Mouse (Mus musculus): ENCODE data around the gene Arih1. TPM values are rescaled to one million over a fixed set of nuclear protein-coding genes. Genes with fewer than 3 reads are reported as not detected.

The Arih1 gene
- polyA plus RNA-seq, 1 experiment from 2014 or later, result 17.7 TPM

DNA sequence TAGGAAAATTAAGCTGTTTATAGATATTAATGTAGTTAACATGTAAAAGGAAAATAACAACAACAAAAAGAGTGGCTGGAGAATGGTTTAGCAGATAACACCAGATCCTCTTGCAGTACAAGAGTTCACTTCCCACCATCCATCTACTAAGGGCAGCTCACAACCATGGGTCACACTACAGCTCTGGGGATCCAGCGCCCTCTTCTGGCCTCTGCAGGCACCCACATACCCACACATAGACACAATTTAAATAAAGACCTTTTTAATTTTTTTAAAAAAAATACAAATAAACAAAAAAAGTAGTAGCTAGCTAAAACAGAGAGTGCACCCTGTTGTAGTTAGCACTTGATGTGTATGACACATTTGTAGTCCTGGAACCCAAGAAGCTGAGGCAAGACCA lies 4.0 kb downstream of the Arih1 start:
- no peaks in the 10 kb centered on the region for H3K27me3 ChIP-seq (ENCODE audit: control insufficient read depth, insufficient read depth, low read length)
- no peak overlapping the region for H3K4me3 ChIP-seq (ENCODE audit: low read depth, low read length)
- no peak for ATAC-seq (ENCODE audit: low read depth)
- no peak overlapping the region for H3K4me2 ChIP-seq (ENCODE audit: low read depth, low read length)
- no peak overlapping the region for H3K27ac ChIP-seq (ENCODE audit: low read depth, low read length)
- peaks cover 21% of the 10 kb centered on the region for H3K4me1 ChIP-seq (ENCODE audit: control insufficient read depth, insufficient read depth, low read length)
- WGBS, result 15% methylated on average over 1 of the region's 1 CpGs
- H3K36me3 ChIP-seq (ENCODE audit: control insufficient read depth, insufficient read depth, low read length), result no peaks in the 10 kb centered on the region
- no peak overlapping the region for H3K9ac ChIP-seq (replicated peaks; ENCODE audit: low read depth, low read length)
- H3K9me3 ChIP-seq (ENCODE audit: control insufficient read depth, low read length), result no peaks in the 10 kb centered on the region

DNA sequence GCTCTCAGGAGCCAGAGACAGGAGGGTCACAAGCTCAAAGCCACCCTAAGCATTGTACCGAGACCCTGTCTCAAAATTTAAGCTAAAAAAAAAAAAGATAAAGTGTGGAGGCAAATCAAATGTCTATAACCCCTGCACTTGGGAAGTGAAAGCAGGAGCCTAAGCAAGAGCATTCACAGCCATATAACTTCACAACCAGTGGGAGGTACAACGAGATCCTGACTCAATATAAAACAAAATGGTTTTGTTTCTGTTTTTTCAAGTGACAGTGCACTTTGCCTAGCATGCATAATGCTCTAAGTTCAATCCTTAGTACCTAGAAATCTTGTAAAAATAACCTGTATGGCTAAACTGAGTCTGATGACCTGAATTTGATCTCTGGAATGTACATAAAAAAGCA lies 9.8 kb downstream of the Arih1 start:
- H3K9ac ChIP-seq (replicated peaks; ENCODE audit: low read depth, low read length), result no peak overlapping the region
- no peaks in the 10 kb centered on the region for H3K36me3 ChIP-seq (ENCODE audit: control insufficient read depth, insufficient read depth, low read length)
- H3K27me3 ChIP-seq (ENCODE audit: control insufficient read depth, insufficient read depth, low read length), result no peaks in the 10 kb centered on the region
- ATAC-seq (ENCODE audit: low read depth), result no peak
- H3K4me2 ChIP-seq (ENCODE audit: low read depth, low read length), result no peak overlapping the region
- WGBS, result 88% methylated on average over 2 of the region's 2 CpGs
- H3K27ac ChIP-seq (ENCODE audit: low read depth, low read length), result no peak overlapping the region
- H3K9me3 ChIP-seq (ENCODE audit: control insufficient read depth, low read length), result no peaks in the 10 kb centered on the region
- no peak overlapping the region for H3K4me3 ChIP-seq (ENCODE audit: low read depth, low read length)
- no peaks in the 10 kb centered on the region for H3K4me1 ChIP-seq (ENCODE audit: control insufficient read depth, insufficient read depth, low read length)

DNA sequence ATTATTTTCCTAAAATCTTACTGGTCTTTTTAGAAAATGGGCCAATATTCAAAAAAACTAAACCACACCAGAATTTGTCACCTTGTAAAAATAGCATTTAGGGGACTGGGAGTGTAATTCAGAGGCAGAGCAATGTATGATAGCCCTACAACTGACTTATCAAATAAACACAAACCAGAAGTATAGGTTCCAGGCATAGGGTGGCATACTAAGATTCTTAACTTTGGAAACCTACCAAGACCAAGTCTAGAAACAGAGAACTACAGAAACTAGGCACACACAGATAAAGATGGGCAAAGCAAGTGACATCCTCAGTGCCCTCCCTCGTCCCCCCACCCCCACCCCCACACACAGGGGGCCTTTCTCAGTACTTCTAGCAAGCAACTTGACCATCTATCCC lies 11.6 kb downstream of the Arih1 start:
- 88% methylated on average over 1 of the region's 1 CpGs for WGBS
- Histone ChIP-seq H3K9me3 (ENCODE audit: control insufficient read depth, low read length) (no peaks in the 10 kb centered on the region), H3K4me2 (ENCODE audit: low read depth, low read length) (no peak overlapping the region), H3K9ac (replicated peaks; ENCODE audit: low read depth, low read length) (no peak overlapping the region), H3K4me3 (ENCODE audit: low read depth, low read length) (no peak overlapping the region), H3K36me3 (ENCODE audit: control insufficient read depth, insufficient read depth, low read length) (no peaks in the 10 kb centered on the region), H3K4me1 (ENCODE audit: control insufficient read depth, insufficient read depth, low read length) (no peaks in the 10 kb centered on the region), H3K27me3 (ENCODE audit: control insufficient read depth, insufficient read depth, low read length) (no peaks in the 10 kb centered on the region), H3K27ac (ENCODE audit: low read depth, low read length) (no peak overlapping the region)
- ATAC-seq (ENCODE audit: low read depth), result no peak

DNA sequence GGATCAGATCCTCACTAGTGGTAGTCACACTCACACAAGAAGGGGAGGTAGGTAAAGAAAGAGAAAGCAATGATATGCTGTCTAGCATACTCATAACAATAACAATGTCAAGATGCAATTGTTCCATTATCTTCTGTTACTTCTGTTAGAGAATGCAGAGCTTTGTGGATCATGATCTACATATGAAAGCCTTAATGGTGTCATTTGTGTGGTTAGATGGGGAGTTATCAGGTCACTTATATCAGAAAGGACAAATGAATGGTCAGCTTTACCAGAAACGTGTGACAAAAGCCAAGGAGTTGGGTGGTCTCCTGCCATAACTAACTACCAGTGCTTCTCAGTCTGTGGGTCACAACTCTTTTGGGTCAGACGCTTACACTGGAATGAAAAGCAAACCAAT lies 13.2 kb downstream of the Arih1 start:
- Histone ChIP-seq H3K4me2 (ENCODE audit: low read depth, low read length) (no peak overlapping the region), H3K4me3 (ENCODE audit: low read depth, low read length) (no peak overlapping the region), H3K27me3 (ENCODE audit: control insufficient read depth, insufficient read depth, low read length) (no peaks in the 10 kb centered on the region), H3K4me1 (ENCODE audit: control insufficient read depth, insufficient read depth, low read length) (no peaks in the 10 kb centered on the region), H3K9ac (replicated peaks; ENCODE audit: low read depth, low read length) (no peak overlapping the region), H3K36me3 (ENCODE audit: control insufficient read depth, insufficient read depth, low read length) (no peaks in the 10 kb centered on the region), H3K27ac (ENCODE audit: low read depth, low read length) (no peak overlapping the region), H3K9me3 (ENCODE audit: control insufficient read depth, low read length) (no peaks in the 10 kb centered on the region)
- 61% methylated on average over 2 of the region's 2 CpGs for WGBS
- no peak for ATAC-seq (ENCODE audit: low read depth)

GRCm38 (mm10) chr9:59469446-59469845 lies 17.0 kb downstream of the Arih1 start:
- WGBS, result 90% methylated on average over 1 of the region's 1 CpGs
- Histone ChIP-seq H3K9ac (replicated peaks; ENCODE audit: low read depth, low read length) (no peak overlapping the region), H3K27ac (ENCODE audit: low read depth, low read length) (no peak overlapping the region), H3K4me2 (ENCODE audit: low read depth, low read length) (no peak overlapping the region), H3K4me3 (ENCODE audit: low read depth, low read length) (no peak overlapping the region), H3K27me3 (ENCODE audit: control insufficient read depth, insufficient read depth, low read length) (no peaks in the 10 kb centered on the region), H3K36me3 (ENCODE audit: control insufficient read depth, insufficient read depth, low read length) (no peaks in the 10 kb centered on the region), H3K9me3 (ENCODE audit: control insufficient read depth, low read length) (no peaks in the 10 kb centered on the region), H3K4me1 (ENCODE audit: control insufficient read depth, insufficient read depth, low read length) (no peaks in the 10 kb centered on the region)
- no peak for ATAC-seq (ENCODE audit: low read depth)

DNA sequence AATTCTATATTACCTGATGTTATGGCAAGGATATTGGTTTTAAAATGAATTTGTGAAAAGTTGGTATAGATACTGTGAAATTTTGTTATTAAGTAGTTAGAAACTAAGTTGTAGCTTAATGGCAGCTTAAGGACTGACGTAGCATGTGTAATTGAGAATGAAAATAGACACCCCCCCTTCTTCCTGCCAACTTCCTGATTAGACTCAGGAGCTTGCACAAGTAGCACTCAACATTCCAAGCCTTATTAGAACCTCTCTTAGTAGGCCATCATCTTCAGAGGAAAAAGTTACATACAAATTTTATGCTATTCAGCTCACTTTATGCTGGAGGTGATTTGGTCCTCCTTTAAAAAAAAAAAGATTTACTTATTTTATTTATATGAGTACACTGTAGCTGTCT lies 22.1 kb downstream of the Arih1 start:
- H3K27ac ChIP-seq (ENCODE audit: low read depth, low read length), result no peak overlapping the region
- H3K9ac ChIP-seq (replicated peaks; ENCODE audit: low read depth, low read length), result no peak overlapping the region
- H3K36me3 ChIP-seq (ENCODE audit: control insufficient read depth, insufficient read depth, low read length), result no peaks in the 10 kb centered on the region
- WGBS, result 89% methylated on average over 1 of the region's 1 CpGs
- H3K4me2 ChIP-seq (ENCODE audit: low read depth, low read length), result no peak overlapping the region
- H3K9me3 ChIP-seq (ENCODE audit: control insufficient read depth, low read length), result no peaks in the 10 kb centered on the region
- H3K27me3 ChIP-seq (ENCODE audit: control insufficient read depth, insufficient read depth, low read length), result no peaks in the 10 kb centered on the region
- no peak for ATAC-seq (ENCODE audit: low read depth)
- H3K4me3 ChIP-seq (ENCODE audit: low read depth, low read length), result no peak overlapping the region
- no peaks in the 10 kb centered on the region for H3K4me1 ChIP-seq (ENCODE audit: control insufficient read depth, insufficient read depth, low read length)

DNA sequence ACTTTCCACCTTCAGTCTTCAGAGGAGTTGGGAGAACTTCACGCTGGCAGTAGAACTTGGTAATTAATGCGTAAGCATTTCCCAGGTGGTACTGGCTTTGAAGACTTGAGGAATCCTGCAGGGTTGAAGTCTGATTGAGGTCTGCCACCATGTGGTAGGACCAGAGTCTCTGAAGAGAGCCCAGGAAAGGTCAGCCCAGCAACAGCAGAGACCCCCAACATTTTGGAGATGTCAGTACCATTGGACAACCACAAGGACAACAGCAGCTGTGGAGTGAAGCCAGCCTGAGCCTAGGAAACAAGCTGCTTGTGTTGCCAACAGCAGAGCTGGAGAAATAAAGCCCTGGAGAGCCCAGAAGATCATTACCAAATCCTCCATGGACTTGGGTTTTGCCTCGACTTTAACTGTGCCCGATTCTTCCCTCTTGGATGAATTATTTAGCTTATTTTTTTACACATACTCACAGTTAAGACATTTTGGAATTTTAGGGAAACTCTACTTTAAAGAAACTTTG lies 27.4 kb downstream of the Arih1 start:
- no peak overlapping the region for H3K27ac ChIP-seq (ENCODE audit: low read depth, low read length)
- H3K9me3 ChIP-seq (ENCODE audit: control insufficient read depth, low read length), result no peaks in the 10 kb centered on the region
- H3K9ac ChIP-seq (replicated peaks; ENCODE audit: low read depth, low read length), result no peak overlapping the region
- no peak for ATAC-seq (ENCODE audit: low read depth)
- H3K36me3 ChIP-seq (ENCODE audit: control insufficient read depth, insufficient read depth, low read length), result no peaks in the 10 kb centered on the region
- H3K4me1 ChIP-seq (ENCODE audit: control insufficient read depth, insufficient read depth, low read length), result 0 out of 2 replicates have a peak, but pooled peaks cover 5% of the 10 kb centered on the region
- H3K4me2 ChIP-seq (ENCODE audit: low read depth, low read length), result no peak overlapping the region
- 69% methylated on average over 4 of the region's 4 CpGs for WGBS
- H3K4me3 ChIP-seq (ENCODE audit: low read depth, low read length), result no peak overlapping the region
- no peaks in the 10 kb centered on the region for H3K27me3 ChIP-seq (ENCODE audit: control insufficient read depth, insufficient read depth, low read length)

DNA sequence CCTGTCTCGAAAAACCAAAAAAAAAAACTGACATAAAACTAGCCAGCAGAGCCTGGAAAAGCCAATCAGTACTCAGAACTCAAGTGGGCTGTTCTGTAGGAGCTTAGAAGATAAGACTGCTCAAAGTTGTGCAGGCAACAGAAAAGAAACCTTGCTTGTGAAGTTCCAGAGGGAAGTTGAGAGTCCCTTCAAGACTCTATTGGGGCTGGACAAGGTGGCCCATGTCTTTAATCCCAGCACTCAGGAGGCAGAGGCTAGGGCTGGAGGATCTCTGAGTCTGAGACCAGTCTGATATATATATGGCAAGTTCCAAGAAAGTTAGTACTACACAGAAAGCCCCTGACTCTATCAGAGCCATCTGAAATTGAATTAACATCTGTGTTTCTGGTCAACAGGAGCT lies 28.0 kb downstream of the Arih1 start:
- Histone ChIP-seq H3K4me3 (ENCODE audit: low read depth, low read length) (no peak overlapping the region), H3K36me3 (ENCODE audit: control insufficient read depth, insufficient read depth, low read length) (no peaks in the 10 kb centered on the region), H3K4me1 (ENCODE audit: control insufficient read depth, insufficient read depth, low read length) (0 out of 2 replicates have a peak, but pooled peaks cover 5% of the 10 kb centered on the region), H3K27me3 (ENCODE audit: control insufficient read depth, insufficient read depth, low read length) (no peaks in the 10 kb centered on the region), H3K4me2 (ENCODE audit: low read depth, low read length) (no peak overlapping the region), H3K27ac (ENCODE audit: low read depth, low read length) (no peak overlapping the region), H3K9me3 (ENCODE audit: control insufficient read depth, low read length) (no peaks in the 10 kb centered on the region), H3K9ac (replicated peaks; ENCODE audit: low read depth, low read length) (no peak overlapping the region)
- ATAC-seq (ENCODE audit: low read depth), result no peak
- 100% methylated on average over 1 of the region's 1 CpGs for WGBS

DNA sequence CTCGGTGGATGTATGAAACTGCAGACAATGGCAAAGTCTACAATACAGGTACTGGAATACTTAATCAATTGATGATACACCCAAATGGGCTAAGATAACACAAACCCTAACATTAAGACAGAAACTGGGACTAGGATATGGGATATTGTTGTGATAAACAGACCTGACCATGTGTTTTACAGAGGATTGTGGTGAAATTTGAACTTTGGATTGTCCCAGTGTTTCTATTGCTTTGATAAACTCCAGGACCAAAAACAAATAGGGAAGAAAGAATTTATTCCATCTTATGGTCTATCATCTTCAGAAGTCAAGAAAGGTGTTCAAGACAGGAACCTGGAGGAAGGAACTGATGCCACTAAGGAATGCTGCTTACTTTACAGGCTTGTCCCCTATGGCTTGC lies 28.7 kb downstream of the Arih1 start:
- Histone ChIP-seq H3K9ac (replicated peaks; ENCODE audit: low read depth, low read length) (no peak overlapping the region), H3K36me3 (ENCODE audit: control insufficient read depth, insufficient read depth, low read length) (no peaks in the 10 kb centered on the region), H3K4me2 (ENCODE audit: low read depth, low read length) (no peak overlapping the region), H3K27me3 (ENCODE audit: control insufficient read depth, insufficient read depth, low read length) (no peaks in the 10 kb centered on the region), H3K4me1 (ENCODE audit: control insufficient read depth, insufficient read depth, low read length) (0 out of 2 replicates have a peak, but pooled peaks cover 5% of the 10 kb centered on the region), H3K9me3 (ENCODE audit: control insufficient read depth, low read length) (no peaks in the 10 kb centered on the region), H3K27ac (ENCODE audit: low read depth, low read length) (no peak overlapping the region), H3K4me3 (ENCODE audit: low read depth, low read length) (no peak overlapping the region)
- ATAC-seq (ENCODE audit: low read depth), result no peak
- WGBS, result 82% methylated on average over 1 of the region's 1 CpGs

Data from neural tube, embryonic 14.5 days (tissue).